Mouse (Mus musculus) testis, adult 2 months (tissue): ENCODE measurements around the gene Slc4a1.
"Not testable (repeated sequence)": the region's sequence is repeated elsewhere in the genome, so short reads cannot be mapped to it uniquely, and the experiment has no call there.

Experiments used
- CTCF ChIP-seq: fragments of 200-500 bp; IDR thresholded peaks from 2 replicates; pipeline ENCODE4 v1.5.1; 2012; ENCODE audit warnings: low read depth, mild to moderate bottlenecking, inconsistent platforms, low read length, moderate library complexity; ENCODE audit not compliant: control insufficient read depth, insufficient read depth, insufficient replicate concordance
- POLR2A ChIP-seq: fragments of 200-500 bp; IDR thresholded peaks from 2 replicates; pipeline ENCODE4 v1.6.1; 2012; ENCODE audit warnings: low read depth, mild to moderate bottlenecking, inconsistent platforms, low read length, moderate library complexity; ENCODE audit not compliant: control insufficient read depth

DNA sequence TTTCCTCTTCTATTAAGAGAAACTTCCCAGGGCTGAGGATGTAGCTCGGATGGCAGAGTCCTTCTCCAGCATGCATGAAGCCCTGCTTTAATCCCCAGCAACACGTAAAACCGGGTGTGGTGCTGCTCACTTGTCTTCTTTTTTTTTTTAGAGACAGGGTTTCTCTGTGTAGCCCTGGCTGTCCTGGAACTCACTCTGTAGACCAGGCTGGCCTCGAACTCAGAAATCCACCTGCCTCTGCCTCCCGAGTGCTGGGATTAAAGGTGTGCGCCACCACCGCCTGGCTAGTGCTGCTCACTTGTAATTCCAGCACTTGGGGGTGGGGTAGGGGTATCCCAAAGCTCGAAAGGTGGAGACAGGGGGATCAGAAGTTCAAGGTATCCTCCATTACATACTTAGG is at the start of gene Slc4a1:
- TF ChIP-seq CTCF, POLR2A: not testable (repeated sequence)
